Mouse (Mus musculus) left cerebral cortex, adult 8-10 months (tissue): ENCODE measurements around the gene Acot7. TPM values are rescaled to one million over a fixed set of nuclear protein-coding genes. Genes with fewer than 3 reads are reported as not detected.

ENCODE experiments used
- DNase-seq, 2 experiments: peaks; one replicate each; pipeline ENCODE4 v3.0.0; 2022; ENCODE audit warnings: low spot score in 2 of 2
- total RNA-seq, 4 experiments: library from RNA; stranded (reverse); gene quantifications; 2 replicates each; pipeline ENCODE4 v1.2.4; 2022

Gene Acot7
- 100 to 1,000 TPM; 281 to 320 (median 303) TPM for total RNA-seq

DNA sequence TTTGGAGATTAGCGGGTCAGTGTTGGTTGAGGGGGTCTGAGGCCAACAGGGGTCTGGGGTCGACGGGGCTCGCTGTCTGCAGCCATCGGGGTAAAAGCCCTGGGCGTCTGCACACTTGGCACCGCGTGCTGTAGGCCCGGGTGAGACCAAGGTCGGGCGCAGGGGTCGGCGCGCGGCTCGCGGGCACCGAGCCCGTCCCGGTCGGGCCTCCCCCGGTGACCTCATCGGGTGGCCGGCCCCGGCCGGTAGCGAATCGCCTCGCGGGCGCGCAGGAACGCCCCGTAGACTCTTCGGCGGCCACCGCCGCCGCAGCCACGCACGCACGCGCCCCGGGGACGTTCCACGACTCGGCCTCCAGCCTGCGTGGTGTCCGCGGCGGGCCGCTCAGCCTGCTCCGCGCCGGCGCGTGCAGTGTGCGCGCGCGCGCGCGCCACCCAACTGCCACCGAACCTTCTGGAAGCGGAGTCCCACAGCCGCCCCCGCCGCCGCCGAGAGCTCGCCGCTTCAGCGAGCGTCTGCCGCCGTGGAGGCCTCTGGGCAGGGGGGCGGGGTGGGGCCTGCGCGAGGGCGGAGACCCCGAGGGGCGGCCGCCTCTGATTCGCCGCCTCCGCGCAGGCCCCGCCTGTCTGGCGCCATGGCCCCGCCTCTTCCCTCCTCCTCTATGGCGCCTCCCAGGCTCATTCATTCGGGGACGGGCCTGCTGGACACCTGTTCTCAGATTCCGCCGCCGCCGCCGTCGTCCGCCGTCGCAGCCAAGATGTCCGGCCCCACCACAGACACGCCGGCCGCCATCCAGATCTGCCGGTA, at the start of gene Acot7:
Acot7 (plus strand) TSS at position 598 of the 807 bp plus-strand sequence.
- peak; percentile 66 to 91 for DNase-seq

- no peak for DNase-seq
Measured at GRCm38 (mm10) chr4:152128784-152129183, 49.1 kb upstream of the Acot7 start.

DNA sequence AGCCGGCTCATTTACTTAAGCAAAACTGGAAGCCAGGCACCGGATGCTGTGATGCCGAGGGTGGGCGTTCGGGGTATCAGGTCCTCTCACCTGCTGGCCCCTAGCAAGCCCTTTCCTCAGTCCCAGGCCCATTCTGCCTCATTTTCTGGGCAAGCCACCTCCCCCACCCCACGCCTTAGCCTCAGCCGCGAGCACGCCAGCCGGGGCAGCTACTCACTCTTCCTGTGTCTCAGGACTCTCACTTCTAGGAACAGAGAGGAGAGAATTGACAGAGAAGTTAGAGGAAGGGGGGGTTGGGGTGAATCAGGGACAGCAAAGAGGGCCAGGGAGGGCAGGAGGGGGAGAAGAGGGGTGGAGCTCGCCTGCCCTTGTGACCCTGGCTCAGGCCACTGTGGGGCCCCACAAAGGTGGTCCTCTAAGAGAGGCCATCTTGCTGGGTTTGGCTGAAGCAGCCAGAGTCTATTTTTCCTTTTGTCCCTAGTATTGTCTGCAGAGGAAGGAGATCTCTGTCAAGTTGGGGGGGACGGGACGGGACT, 48.5 kb upstream of the Acot7 start:
- no peak for DNase-seq

GRCm38 (mm10) chr4:152130771-152131653, 46.9 kb upstream of the Acot7 start:
- DNase-seq, result no peak

DNA sequence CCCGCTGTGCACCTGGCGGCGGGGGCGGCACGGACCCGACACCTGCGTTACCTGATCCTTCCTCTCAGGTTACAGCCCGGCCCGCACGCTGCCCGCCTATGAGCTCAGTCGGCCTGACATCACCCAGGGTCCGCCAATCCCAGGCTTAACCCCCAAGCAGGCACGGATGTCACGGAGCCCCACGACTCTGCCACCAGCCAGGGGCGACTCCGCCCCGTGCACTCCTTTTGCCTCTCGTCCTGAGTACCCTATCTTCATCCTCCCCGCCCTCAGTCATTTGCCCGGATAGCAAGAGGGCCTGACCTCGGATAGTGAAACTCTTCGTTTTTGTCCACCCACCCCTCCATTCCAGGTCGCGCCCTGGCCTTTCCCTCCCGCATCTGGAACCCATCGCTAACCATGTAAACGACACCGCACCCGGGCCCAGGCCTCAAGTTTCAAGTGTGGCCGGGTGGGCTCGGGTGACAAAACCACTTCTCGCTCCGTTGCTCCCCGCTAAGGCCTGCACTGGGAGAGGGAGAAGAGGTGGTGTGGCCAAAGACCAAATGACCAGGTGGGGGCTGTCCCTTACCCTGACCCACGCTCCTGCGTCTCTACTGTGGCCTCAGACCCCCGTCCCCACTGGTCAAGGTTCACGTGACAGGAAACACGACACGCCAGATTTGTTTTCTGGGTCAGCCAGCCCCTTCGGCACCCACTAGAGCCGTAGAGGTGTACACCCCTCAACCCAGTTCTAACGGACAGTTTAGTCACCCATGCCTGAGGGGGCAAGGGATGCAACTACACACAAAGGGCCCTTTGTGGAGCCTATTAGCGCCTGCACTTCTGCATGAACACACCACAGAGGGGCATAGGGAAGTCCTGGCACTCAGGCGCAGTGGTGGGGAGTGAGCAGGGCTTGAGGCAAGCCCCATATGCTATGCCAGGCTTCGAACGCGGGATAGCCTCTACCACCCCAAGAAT, 45.8 kb upstream of the Acot7 start:
- DNase-seq, result no peak

- no peak for DNase-seq
Measured at GRCm38 (mm10) chr4:152132772-152133169, 45.2 kb upstream of the Acot7 start.

DNA sequence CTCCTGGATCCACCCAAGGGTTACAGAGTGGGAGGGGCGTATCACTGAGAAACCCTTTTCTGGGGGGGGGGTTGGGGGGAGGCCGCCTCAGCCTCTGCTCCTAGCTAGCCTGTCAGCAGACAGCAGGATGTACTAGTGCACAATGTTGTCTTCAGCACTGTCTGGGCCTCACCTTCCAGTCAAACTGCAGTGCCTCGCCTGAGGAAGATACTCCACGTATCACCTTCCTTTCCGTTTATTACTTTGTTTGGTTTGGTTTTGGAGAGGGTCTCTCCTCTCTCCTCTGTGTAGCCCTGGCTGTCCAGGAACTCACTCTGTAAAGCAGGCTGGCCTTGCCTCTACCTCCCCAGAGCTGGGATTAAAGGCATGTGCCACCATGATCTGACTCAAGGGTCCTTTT, 44.7 kb upstream of the Acot7 start:
- DNase-seq, result no peak

DNA sequence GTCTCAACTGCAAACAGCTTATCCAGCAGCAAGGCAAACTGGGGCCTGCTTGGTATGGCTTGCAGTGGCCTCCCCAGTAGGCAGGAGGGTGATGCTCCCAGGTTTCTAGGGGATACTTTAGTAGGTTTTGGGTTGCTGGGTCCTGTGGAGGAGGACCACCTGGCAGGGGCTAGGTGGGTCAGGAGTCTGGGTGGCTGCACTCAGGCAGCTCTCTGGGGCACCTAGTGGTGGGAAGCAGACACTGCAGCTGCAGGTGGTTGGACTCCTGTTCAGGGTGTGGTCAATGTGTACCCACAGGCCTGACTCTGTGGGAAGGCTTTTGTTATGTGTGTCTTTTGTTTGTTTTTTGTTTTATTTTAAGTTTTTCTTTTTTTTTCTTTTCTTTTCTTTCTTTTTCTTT, 43.4 kb upstream of the Acot7 start:
- no peak for DNase-seq

- DNase-seq, result no peak
Measured at GRCm38 (mm10) chr4:152135363-152135762, 42.6 kb upstream of the Acot7 start.

GRCm38 (mm10) chr4:152136112-152136875, 41.6 kb upstream of the Acot7 start:
- DNase-seq, result no peak

DNA sequence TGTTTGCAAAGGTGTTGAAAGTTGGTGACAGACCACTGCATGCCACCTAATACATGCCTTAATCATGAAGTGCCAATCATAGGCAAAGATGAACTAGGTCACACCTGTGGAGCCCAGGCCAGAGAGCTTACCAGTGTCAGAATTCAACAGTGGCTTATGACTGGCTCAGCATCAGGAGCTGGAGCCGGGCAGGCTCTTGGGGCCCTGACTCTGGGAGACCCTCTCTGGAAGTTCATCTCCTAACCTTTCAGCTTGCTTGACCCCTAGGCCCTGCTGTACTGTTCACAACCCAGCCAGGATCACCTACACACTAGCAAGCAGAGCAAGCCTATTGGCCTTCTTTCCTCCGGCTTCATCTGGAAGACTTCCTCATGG, 41.1 kb upstream of the Acot7 start:
- no peak for DNase-seq

GRCm38 (mm10) chr4:152138497-152139260, 39.3 kb upstream of the Acot7 start:
- peak in 1 of 2 experiments; percentile 68 for DNase-seq

GRCm38 (mm10) chr4:152140441-152140840, 37.5 kb upstream of the Acot7 start:
- DNase-seq, result no peak

- DNase-seq, result no peak
Measured at GRCm38 (mm10) chr4:152141521-152142135, 36.3 kb upstream of the Acot7 start.

DNA sequence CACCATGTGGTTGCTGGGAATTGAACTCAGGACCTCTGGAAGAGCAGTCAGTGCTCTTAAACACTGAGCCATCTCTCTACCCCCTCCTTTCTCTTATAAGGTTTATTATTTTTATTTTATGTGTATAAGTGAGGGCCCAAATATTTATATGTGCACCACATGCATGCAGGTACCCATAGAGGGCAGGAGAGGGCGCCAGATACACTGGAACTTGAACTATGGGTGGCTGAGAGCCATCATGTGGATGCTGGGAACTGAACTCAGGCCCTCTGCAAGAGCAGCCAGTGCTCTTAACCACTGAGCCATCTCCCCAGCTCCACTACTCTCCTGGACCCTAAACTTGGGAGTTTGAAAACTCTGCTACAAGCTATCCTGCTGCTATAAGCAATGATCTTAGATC, 34.3 kb upstream of the Acot7 start:
- DNase-seq, result no peak

DNA sequence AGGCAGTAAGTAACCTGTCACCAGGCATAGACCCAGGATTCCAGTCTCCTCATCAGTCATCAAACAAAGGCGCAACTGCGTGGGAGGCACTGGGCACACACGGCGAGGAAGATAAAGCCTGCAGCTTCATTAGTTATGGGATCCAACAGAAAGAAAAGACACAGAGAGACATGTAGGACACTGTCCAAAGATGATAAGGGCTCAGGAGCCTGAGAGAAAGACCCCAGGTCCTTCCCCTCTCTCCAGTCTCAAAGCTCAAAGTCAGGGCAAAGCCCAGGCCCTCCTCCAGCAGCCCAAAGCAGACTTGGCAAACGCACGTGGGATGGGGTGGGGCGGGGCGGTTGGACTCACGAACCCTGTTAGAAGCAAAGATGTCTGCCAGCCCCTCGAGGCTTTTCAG, 32.5 kb upstream of the Acot7 start:
- DNase-seq, result no peak

- DNase-seq, result no peak
Measured at GRCm38 (mm10) chr4:152146033-152146827, 31.7 kb upstream of the Acot7 start.

- DNase-seq, result no peak
Measured at GRCm38 (mm10) chr4:152150546-152150945, 27.4 kb upstream of the Acot7 start.
